Mouse (Mus musculus): Measurements from ENCODE around the gene Rchy1.

DNA sequence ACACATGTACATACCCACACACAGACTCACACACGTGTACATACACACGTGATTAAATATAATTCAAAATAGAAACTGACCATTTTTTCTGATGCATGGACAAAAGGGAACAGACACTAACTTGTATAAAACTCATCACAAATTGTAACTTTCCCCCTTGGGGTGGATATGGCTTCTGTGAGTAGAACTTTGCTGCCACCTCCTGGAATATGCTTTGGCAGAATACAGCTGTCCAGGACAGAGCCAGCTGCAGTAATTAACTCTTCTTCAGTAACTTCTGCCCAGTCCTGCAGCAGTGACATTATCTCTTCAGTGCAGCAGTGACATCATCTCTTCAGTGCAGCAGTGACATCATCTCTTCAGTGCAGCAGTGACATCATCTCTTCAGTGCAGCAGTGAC, 40.1 kb upstream of the Rchy1 start:
- no peak for TF ChIP-seq POLR2A (IDR thresholded peaks at IDR 0.05; ENCODE audit: borderline replicate concordance, extremely low read depth, low read depth, low read length)
- TF ChIP-seq CTCF (IDR thresholded peaks at IDR 0.05; ENCODE audit: insufficient read depth, low read length), result no peak; the same call in 1 of the 2 replicates
